Mouse (Mus musculus): ENCODE data around the gene Spag9.

Gene Spag9

DNA sequence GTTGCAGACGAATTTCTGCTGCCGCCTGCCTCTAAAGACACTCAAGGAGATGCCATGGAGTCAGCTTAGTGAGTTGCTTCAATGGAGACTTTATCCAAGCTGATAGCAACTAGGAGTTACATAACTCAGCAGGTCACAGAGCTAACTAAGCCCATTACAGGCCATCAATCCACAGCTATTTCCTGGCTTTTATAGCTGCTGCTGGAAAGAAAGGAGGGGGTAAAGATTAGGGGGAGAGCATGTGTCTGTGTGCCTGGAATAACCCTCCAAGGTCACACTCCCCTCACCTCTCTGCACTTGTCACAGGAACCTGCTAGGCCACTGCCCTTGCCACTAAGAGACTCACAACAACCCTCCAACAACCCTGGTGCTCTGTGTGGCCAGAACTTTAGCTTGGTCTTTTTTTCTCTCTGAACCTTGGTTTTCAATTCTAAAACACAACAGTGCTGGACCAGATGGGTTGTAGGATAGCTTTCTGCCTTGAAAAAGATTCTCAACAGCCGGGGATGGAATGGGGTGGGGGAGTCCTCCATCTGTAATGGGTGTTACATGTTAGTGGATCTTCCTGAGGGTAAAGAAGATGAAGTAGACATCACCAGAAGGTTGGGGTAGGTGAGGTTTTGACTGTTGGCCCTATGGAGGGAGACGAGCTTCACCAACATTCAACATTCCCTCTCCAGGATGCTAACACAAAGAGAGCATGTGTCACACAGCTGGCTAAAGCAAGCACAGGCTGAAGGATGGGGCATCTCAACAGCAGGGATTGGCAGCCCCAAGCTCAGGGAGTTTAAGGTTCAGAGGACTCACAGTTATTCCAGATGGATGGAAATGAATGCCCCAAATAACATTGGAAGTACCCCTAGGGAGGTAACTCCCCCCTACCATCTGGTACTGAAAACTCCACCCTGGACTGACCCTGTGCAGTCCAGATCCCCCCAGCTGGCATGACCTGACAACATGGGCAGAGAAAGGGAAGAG is 134.5 kb downstream of the Spag9 start:
- DNase-seq (ENCODE audit: low spot score in 2 of 2), result no peak

GRCm38 (mm10) chr11:94133344-94133955 is 137.6 kb downstream of the Spag9 start:
- DNase-seq (ENCODE audit: low spot score in 2 of 2), result peak; percentile 83 to 97

DNA sequence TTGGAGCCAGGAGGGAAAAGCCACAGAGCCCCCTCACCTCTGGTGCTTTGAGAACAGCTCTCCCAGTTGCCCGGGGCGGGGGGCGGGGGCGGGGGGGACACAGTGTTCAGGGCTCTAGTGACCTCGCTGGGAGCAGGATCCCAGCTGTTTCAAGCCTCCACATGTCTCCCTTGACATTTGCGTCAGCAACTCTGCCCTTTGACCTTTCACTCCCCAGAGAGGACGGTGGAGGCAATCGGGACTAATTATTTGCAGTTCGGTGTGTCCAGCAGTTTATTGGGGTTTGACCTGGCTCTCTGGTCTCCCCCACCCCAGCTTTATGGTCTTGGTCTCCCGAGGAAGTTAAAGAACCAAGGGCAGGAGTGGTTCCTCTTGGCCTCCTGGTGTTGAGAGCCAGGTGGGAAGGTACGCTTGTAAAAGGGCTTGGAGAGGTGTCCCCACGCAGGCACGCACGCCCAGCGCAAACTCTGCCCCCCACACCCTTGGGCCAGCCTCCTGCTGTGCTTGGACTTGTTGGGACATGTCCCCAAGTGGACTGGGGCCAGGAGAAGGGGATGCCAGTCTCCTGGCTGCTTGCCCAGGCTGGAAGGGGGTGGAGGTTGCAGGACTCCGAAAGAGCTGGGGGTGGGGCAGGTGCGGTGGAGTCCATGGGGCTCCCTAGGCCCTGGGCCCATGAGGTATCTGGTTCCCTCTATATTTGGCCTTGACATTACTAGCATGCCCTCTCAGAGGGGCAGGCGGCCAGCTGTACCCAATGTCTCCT is 138.4 kb downstream of the Spag9 start:
- peak in 1 of 2 experiments; percentile 65 for DNase-seq (ENCODE audit: low spot score in 2 of 2)

DNA sequence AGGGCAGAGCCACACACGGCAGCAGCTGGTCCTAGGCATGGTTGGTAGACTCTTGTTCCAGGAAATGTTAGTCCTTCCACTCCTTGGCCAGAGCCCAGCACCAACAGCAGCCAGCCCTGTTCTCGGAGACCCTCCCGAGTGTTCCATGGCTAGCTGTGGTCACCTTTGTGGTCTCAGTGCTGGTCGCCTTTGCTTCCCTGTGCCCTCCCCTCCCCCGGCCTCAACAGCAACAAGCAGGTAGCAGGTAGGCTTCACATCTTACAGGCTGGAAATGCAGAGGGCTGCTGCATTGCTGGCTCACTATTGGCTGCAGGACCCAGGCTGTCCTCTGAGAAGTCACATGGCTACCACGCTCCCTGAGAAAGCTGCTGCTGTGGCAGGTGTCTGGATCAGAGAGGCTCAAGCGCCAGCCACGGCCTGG is 139.7 kb downstream of the Spag9 start:
- DNase-seq (ENCODE audit: low spot score in 2 of 2), result peak in 1 of 2 experiments; percentile 61

DNA sequence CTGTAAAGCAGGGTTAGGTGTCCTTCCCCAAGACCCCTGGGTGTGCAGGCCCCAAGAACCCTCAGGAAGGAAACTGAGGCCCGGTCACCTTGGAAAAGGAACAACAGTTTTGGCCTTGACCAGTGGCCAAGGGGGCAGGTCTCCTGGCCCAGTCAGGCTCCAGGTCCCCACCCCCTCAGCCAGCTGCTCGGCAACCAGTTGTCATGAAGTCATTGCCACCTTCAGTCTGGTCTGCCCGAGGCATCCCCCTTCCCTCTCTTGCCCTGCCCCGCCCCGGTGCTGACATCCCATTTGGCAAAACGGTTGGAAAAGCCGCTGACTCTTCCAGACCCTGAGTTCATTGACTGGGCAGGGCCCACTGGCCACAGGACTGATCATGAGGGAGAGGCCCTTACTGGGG is 140.8 kb downstream of the Spag9 start:
- no peak for DNase-seq (ENCODE audit: low spot score in 2 of 2)

DNA sequence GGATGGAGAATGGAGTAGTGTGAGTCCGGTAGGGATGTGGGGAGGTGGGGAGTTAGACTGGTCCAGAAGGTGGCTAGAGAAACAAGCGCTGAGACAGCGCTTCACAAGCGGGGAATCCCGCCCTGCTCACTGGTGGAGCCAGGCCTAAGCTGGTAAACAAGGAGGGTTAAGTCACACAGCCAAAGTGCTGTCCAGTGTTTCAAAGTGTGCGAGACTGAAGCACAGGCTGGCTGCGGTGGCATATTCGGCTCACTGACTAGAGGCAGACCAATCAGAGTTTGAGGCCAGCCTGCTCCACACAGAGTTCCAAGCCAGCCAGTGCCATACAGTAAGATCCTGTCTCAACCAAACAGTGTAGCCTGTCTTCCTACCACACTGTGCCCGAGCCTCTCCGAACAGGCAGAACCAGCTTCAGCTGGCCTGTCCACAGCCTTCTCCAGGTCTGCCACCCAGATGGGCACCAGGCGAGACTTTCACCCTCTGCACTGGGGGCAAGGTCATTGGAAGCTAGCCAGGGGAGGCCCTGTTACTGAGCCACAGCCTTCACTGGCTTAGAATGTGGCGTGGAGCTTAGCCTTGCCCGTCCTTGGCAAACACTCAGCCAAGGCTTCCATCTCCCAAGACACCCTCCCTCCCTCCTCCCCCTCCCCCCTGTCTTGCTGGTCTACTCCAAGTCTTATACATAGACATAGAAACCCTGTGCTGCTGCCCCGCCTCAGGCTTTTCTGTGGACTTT is 141.6 kb downstream of the Spag9 start:
- DNase-seq (ENCODE audit: low spot score in 2 of 2), result no peak

DNA sequence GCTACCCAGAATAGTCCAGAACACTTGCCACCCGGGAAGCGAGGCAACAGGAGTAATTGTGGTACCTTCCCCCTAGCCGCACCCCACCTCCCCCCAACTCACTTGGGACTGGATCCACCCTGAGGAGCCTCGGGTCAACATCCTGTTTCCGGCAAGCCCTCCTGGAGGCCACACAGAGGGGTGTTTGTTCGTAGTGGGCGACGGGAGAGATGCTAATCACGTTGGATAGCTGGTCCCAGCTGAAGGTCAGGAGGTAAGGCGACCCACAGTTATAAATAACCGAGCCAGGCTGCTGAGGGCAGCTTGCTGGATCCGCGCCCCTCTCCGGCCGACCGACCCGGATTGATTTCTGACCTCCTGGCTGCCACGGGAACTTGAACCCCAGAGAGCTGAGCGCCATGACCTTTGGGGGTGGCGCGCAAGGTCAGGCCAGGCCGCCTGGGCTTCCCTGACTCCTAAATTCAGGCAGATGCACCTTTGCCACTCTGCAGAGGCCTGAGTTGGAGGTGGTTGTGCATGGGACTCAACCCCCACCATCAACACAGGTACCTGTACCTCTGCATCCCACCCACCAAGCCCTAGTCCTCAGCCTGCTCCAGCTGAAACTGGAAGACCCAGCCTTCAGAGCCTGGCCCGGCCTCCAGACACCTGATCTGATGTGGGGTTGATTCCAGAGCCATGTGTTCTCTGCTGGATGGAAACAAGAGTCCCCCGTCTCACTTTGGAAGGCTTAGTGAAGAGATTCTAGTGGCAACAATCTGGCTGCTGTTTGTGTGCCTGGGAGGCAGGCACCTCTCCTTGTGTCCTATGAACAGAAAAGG is 142.7 kb downstream of the Spag9 start:
- no peak for DNase-seq (ENCODE audit: low spot score in 2 of 2)

DNA sequence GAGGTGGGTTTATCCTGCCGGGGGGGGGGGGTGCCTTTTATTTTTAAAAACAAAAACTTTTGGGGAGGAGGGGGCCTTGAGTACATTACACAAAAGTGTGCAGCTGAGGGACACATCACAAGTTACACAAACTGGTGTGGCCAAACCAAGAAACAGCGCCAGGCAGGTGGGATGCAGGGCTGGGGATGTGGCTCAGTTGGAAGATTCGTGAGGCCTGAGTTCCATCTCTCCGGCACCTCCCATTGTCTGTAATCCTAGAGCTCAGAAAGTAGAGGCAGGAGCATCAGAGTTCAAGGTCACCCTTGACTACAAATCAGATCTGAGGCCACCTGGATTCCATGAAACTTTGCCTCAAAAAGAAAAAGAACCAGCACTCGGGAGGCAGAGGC is 143.3 kb downstream of the Spag9 start:
- DNase-seq (ENCODE audit: low spot score in 2 of 2), result no peak

DNA sequence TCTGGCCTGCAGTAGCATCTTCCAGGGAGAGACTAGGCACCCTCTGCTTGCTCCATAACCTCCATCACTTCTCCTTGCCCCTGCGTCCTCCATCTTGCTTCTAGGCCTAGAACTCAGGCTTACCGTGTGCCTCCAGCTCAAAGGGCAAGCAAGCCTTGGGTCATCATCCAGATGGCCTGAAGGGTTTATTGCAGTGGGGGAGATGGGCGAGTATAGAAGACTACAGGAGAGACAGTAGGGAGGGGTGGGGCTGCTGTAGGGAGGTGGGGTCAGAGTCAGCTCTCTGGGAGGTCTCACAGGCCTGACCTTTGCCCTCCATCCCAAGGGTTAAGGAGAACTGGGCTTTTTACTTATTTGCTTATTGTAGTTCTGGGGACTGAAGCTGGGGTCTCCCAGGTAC is 144.6 kb downstream of the Spag9 start:
- no peak for DNase-seq (ENCODE audit: low spot score in 2 of 2)

- DNase-seq (ENCODE audit: low spot score in 2 of 2), result no peak
Measured at GRCm38 (mm10) chr11:94141564-94141963, 145.7 kb downstream of the Spag9 start.

GRCm38 (mm10) chr11:94143336-94143735 is 147.4 kb downstream of the Spag9 start:
- DNase-seq (ENCODE audit: low spot score in 2 of 2), result no peak

DNA sequence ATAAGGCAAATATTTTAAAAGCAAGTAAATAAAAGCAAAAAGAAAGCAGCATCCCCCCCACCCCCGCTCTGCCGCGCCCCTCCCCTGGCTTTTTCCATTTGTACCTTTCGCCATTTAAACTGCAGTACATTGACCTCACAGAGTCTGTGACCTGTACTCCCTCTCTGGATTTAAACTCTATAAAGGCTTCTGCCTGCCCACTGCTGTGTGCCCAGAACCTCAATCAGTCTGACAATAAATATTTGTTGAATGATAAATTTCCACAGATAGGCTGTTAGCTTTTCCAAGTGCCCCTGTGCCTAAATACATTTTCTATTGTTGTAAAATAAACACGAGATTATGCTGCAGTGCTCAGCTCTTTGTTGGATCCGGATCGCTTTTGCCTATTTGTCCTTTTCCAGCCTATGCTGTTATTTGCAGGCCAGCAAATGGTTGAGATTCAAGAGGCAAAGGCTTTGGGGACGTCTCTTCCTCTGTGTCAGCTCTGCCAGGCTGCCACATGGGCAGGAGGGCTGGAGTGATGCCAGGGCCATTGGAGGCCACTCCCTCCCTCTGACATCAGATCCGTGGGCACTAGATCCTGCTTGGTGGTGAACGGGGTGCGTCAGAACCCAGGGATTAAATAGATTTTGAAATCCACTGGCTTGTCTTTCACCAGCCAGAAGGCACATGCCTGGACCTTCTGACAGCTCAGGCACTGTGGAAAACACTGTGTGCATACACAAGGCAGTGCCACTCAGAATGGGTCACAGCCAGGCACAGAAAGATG is 149.1 kb downstream of the Spag9 start:
- DNase-seq (ENCODE audit: low spot score in 2 of 2), result no peak

DNA sequence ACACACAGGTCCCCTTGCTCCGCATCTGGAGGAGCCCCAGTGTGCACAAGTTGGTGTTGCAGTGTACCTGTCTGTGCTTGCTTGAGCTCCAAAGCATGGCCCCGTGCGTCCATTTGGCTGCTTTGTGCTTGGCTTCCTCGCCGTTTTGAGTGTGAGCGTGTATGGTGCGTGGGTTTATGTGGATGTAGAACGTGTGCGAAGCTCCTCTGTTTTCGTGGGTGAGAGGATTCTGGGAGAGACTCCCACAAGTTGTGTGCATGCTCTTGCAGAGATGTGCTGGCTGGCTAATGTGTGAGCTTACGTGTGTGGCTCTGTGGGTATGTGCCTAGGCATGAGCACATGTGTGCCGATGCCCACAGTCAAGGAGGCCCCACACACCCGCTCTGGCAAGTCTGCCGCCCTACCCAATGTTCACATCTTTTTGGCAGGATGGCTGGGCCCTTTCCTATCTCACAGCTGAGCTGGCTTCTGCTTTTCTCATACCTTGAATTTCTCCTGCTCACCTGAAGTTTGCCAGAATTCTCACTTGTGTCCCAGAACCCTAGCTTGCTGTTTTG is 150.2 kb downstream of the Spag9 start:
- no peak for DNase-seq (ENCODE audit: low spot score in 2 of 2)

DNA sequence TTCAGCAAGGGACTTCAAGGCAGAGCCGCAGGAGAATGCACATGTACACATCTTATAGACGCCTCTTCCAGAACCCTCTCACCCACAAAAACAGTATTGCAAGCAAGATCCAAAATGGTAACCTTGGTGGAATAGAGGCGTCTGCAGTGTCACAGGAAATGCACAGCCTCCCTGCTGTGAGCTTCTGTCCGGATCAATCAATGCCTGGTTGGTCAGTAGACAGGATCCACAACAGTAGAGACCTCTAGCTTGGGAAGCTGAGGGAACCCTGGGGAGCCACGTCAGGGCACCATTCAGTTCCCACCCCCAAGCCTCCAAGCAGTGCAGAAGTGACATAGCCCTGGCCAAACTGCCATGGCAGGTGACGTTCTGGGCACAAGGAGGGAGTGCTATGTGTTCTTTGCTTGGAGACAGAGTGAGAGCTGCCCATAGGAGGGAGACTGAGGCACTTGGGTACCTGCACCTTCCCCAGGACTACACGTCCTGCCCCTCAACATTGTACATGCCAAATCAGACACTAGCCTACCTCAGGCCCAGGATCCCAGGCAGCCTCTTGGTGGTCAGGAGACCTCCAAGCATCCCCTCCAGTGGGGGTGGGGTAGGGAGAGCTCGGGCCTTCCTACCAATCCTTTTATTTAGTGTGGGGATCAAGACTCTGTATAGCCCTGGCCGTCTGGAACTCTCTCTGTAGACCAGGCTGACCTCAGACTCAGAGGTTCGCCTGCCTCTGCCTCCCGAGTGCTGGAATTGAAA is 151.0 kb downstream of the Spag9 start:
- no peak for DNase-seq (ENCODE audit: low spot score in 2 of 2)

GRCm38 (mm10) chr11:94148105-94148696 is 152.3 kb downstream of the Spag9 start:
- no peak for DNase-seq (ENCODE audit: low spot score in 2 of 2)

DNA sequence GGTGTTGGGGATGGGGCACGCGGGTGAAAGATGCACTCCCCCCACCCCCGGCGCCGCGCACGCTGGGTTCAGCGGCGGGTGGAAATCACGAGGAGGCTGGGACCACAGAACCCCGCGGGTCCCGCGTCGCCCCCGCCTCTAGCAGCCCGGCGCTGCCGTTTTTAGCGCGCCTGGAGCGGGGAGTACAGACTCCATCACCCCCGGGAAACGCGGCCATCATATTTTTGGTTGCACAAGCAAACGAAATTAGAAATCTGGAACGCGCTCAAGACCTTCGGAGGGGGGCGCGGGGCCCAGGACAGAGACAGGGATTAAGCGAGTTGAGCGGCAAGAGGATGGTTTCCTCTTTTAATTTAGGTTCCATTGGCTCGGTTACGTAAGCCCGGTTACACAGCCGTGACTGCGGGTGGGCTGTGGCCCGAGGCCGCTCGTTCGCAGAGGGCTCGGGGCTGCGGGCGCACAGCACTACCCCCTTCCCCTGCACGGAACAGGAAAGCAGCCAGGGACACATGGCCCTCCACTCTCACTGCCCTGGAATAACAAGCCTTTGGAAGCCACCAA is 153.1 kb downstream of the Spag9 start:
- no peak for DNase-seq (ENCODE audit: low spot score in 2 of 2)

- DNase-seq (ENCODE audit: low spot score in 2 of 2), result no peak
Measured at GRCm38 (mm10) chr11:94149509-94150259, 153.8 kb downstream of the Spag9 start.

Data from spleen, postnatal 4 days (tissue).